Mouse (Mus musculus): ENCODE data around the gene Lhx2.
A peak's percentile ranks its signal among the peaks of the same experiment; 100 is the strongest.

Gene Lhx2

GRCm38 (mm10) chr2:38347811-38348551 is 8.9 kb downstream of the Lhx2 start:
- DNase-seq: no peak

GRCm38 (mm10) chr2:38348660-38349420 is 9.8 kb downstream of the Lhx2 start:
- no peak for DNase-seq

DNA sequence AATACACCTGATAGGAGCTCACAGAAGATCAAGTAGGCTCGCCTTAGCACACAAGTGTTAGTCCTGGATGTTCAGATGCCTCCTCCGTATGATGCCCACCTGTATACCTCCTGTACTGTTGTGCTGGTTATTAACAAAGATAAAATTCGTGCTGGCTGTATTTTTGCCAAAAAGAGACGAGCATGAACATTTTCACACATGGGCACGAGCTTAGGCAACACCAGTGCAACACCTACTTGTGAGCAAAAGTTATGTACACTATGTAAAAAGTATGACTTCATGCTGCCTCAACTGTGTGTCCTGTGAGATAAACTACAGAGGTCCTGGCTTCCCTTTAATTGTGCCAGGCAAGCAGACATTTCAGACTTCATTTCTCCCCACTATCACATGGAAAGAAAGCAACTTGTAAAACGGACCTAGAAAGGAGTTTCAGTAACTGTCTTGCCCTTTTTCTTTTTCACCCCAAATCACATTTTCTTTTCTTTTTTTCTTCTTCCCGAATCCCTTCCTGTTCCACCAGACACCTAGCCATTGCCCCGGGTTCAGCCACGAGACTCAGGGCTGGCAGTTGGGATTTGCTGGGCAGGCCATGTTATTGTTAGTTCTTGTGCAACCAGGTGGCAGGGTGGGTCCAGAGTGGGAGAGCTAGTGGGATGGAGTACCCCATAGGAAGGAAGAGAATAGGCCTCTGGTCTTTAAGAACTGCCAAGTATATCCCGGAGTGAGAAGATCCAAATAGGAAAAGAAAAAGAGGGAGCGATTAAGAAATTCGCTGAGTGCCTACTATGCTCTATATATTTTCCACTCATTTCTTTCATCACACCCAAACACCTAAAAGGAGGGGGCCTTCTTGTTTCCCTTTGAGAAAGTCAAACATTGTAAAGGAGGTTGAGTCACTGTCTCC is 10.6 kb downstream of the Lhx2 start:
- DNase-seq: no peak

GRCm38 (mm10) chr2:38350386-38350785 is 11.3 kb downstream of the Lhx2 start:
- no peak for DNase-seq

- peak; percentile 65 to 72 for DNase-seq
Observed at GRCm38 (mm10) chr2:38350796-38351195, 11.7 kb downstream of the Lhx2 start.

- no peak for DNase-seq
Observed at GRCm38 (mm10) chr2:38351641-38352320, 12.7 kb downstream of the Lhx2 start.

- DNase-seq: no peak
Observed at GRCm38 (mm10) chr2:38352321-38353007, 13.4 kb downstream of the Lhx2 start.

DNA sequence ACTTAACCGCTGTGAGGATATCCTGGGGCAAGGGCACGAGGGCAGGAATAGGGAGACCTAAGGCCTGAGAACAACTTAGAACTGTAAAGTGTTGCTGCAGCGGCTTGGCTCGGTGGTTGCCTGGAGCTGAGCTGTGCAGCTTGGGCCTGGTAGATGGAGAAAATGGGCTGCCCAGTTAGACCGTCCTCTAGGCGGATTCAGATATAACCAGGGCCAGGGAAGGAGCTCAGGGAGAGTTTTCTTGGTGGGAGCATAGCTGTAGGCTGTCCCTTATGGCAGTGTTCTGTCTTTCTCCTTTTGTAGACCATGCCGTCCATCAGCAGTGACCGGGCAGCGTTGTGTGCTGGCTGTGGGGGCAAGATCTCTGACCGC is 13.9 kb downstream of the Lhx2 start:
- no peak for DNase-seq

DNA sequence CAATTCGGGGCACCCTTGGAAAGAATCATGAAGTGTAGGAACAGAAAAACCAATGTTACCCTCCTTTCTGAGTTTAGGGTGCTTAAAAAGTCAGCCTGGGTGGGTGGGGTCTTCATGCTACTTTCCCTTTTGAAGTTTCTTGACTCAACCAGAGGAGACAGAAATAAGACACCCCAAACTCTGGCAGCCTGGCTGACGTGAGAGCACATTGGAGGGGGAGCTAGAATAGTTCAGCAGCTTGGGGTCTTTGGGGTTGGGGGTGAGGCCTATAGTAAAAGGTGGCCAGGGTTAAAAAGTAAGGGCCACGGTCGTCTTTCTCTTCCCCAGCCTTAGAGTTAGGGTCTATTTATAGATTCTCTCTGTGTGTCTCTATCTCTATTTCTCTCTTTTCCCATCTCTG is 14.6 kb downstream of the Lhx2 start:
- DNase-seq: no peak

GRCm38 (mm10) chr2:38354179-38354716 is 15.2 kb downstream of the Lhx2 start:
- no peak for DNase-seq

DNA sequence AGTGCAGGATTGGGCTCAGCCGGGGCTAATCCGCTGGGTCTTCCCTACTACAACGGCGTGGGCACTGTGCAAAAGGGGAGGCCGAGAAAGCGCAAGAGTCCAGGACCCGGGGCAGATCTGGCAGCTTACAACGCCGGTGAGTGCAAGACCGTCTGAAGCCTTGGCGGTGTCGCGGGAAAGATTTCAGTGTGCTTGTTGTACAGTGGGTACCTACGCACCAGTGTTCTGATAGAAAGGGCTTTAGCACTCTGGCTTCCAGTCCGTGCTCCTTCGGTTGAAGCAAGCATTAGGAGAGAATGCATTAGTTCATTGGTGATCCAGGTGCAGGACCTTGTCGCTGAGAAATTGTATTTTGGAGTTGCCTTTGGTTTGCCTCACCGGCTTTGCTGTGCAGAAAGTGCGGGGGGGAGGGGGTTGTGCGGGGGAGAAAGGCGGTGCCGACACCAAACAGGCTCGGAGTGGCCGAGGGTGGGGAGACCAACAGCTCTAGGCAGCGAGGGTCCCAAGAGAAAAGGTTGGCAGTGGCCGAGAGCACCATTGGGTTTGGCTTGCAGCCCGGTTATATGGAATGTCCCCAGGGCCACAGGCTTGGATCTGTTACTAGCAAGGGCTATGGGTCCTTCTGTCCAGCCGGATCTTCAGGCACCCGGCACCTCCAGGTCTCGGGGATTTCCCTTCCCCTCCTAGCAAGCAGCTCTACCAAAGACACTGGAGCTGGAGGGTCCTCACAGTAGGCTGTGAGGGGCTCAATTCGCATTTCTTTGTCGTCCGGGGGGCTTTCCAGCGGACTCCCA is 15.8 kb downstream of the Lhx2 start:
- DNase-seq: no peak

- DNase-seq: no peak
Observed at GRCm38 (mm10) chr2:38355731-38356427, 16.8 kb downstream of the Lhx2 start.

- DNase-seq: no peak
Observed at GRCm38 (mm10) chr2:38356428-38357260, 17.6 kb downstream of the Lhx2 start.

DNA sequence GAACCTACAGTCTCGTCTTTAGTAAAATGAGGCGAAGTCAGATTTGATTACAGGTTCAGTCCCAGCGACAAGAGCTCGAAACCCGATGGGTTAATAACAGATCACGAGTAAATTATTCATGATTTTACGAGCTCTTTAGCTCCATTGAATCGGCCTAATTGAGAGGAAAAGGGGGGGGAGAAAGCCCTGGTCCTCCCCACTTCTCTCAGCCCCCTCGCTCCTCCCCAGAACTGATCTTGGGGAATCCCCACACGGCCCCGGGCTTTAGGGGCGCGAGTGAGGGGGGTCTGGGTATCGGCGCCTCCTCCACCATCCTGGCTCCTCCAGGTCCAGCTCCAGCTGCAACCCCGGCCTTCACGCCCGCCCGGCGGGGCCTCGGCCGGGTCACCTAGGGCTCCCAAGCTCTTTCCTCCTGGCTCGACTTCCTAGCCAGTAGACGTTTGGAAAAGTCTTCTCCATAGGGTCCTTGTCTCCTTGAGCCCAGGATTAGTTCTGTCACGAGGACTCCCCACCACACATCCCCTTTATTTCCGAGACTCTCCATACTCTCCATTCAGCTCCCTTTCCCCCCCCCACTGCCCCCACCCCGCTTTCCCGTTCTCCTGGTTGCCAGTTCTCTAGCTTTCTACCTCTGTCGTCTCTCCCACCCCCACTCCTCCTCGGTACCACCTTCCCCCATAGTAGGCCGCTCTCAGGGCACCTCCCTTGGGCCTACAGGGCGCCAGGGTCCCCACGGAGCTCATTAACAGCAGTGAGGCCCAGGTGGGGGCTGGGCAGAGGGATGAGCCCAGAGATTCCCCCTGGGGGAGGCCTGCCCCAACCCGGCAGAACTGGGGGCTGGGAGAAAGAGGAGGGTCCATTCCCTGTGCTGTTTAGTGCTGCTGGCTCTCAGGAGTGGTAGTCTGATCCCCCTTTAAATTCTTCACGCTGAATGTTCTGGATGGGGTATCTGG is 18.5 kb downstream of the Lhx2 start:
- DNase-seq: no peak

DNA sequence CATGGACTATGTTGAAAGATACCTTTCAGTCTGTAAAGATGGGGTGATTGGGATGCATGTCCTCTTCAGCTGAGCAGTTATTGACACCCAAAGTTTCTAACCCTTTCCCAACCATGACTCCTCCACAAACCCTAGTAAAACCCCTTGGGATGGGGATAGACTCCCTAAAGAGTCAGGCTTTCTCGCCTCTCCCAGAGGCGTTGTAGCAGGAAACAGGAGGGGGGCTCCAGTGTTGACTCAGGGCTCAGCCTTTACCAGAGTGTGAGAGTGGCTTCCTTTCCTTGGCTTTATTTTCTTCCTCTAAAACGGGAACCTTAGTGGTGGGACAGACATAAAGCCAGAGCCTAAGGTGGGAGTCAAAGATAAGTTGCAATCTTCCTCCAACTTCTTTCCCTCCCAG is 19.5 kb downstream of the Lhx2 start:
- DNase-seq: no peak

GRCm38 (mm10) chr2:38359186-38359585 is 20.1 kb downstream of the Lhx2 start:
- no peak for DNase-seq

GRCm38 (mm10) chr2:38359811-38360210 is 20.7 kb downstream of the Lhx2 start:
- no peak for DNase-seq

- DNase-seq: no peak
Observed at GRCm38 (mm10) chr2:38366222-38366621, 27.1 kb downstream of the Lhx2 start.
